Mouse (Mus musculus) stomach, embryonic 15.5 days (tissue): ENCODE measurements around the gene Rnf5. TPM values are rescaled to one million over a fixed set of nuclear protein-coding genes. Genes with fewer than 3 reads are reported as not detected.

Source experiments
- ATAC-seq: fragments of 200-750 bp; cut with Nextera tagmentation; 2 replicates; pipeline ENCODE4 v1.8.0; 2017; ENCODE audit warnings: low read depth, moderate number of reproducible peaks, moderate TSS enrichment; ENCODE audit not compliant: insufficient read depth, low FRiP score
- H3K27ac ChIP-seq: fragments of 300-500 bp; sonication (generic); 2 replicates; pipeline ENCODE4 v1.5.1; 2015; ENCODE audit warnings: mild to moderate bottlenecking, inconsistent platforms
- H3K27me3 ChIP-seq: fragments of 300-500 bp; sonication (generic); replicated peaks from 2 replicates; pipeline ENCODE4 v1.6.1; 2015; ENCODE audit warnings: inconsistent platforms
- H3K36me3 ChIP-seq: fragments of 300-500 bp; sonication (generic); 2 replicates; pipeline ENCODE4 v1.6.1; 2015; ENCODE audit warnings: inconsistent platforms
- H3K4me1 ChIP-seq: fragments of 300-500 bp; sonication (generic); 2 replicates; pipeline ENCODE4 v1.6.1; 2015; ENCODE audit warnings: inconsistent platforms
- H3K4me2 ChIP-seq: fragments of 300-500 bp; sonication (generic); 2 replicates; pipeline ENCODE4 v1.6.1; 2015; ENCODE audit warnings: mild to moderate bottlenecking, inconsistent platforms
- H3K4me3 ChIP-seq: fragments of 300-500 bp; sonication (generic); replicated peaks from 2 replicates; pipeline ENCODE4 v1.5.1; 2015; ENCODE audit warnings: inconsistent platforms
- H3K9ac ChIP-seq: fragments of 300-500 bp; sonication (generic); 2 replicates; pipeline ENCODE4 v1.6.1; 2015; ENCODE audit warnings: inconsistent platforms
- H3K9me3 ChIP-seq: fragments of 300-500 bp; sonication (generic); 2 replicates; pipeline ENCODE4 v1.6.1; 2016; ENCODE audit warnings: inconsistent platforms
- WGBS: fragments of 180-500 bp; shearing (Covaris S2); methylation state at CpG from one replicate; pipeline ENCODE4 v1.1.7; 2015; 5-methylcytosine and 5-hydroxymethylcytosine counted together
- polyA plus RNA-seq: library from polyadenylated mRNA; unstranded; fragments of >200 nt; fragmentation: Nextera tagmentation; extraction: Ambion mirVana; gene quantifications from 2 replicates; pipeline ENCODE4 v1.2.1, GENCODE M21; 2015

The Rnf5 gene
- polyA plus RNA-seq, 1 experiment from 2014 or later: 130 TPM

- no peak overlapping the region for H3K9ac ChIP-seq
- H3K4me2 ChIP-seq: peak overlapping the region; percentile 96
- H3K9me3 ChIP-seq: no peaks in the 10 kb centered on the region
- peaks cover 26% of the 10 kb centered on the region for H3K27me3 ChIP-seq
- no peak for ATAC-seq
- H3K4me3 ChIP-seq: peak overlapping the region; percentile 77
- no peak overlapping the region for H3K27ac ChIP-seq
- H3K36me3 ChIP-seq: 0 out of 2 replicates have a peak, but pooled peaks cover 2% of the 10 kb centered on the region
- WGBS: 27% methylated on average over 12 of the region's 12 CpGs
- peaks cover 50% of the 10 kb centered on the region for H3K4me1 ChIP-seq
Measured at GRCm38 (mm10) chr17:34629796-34630603, 26.5 kb upstream of the Rnf5 start.

- Histone ChIP-seq H3K9me3 (no peaks in the 10 kb centered on the region), H3K27ac (peak within 1 kb of the TSS; percentile 95), H3K4me2 (peak within 1 kb of the TSS; percentile 96), H3K4me1 (peaks cover 50% of the 10 kb centered on the region), H3K9ac (peak within 1 kb of the TSS; percentile 62; the same call in 1 of the 2 replicates), H3K4me3 (peak within 1 kb of the TSS; percentile 77), H3K36me3 (0 out of 2 replicates have a peak, but pooled peaks cover 2% of the 10 kb centered on the region), H3K27me3 (peaks cover 26% of the 10 kb centered on the region)
- 11% methylated on average over 16 of the region's 16 CpGs for WGBS
- no peak for ATAC-seq
Measured at GRCm38 (mm10) chr17:34629221-34629751, 25.8 kb upstream of the Rnf5 start, which contains the start of gene Prrt1. Prrt1 (plus strand) TSS chr17:34629533.

DNA sequence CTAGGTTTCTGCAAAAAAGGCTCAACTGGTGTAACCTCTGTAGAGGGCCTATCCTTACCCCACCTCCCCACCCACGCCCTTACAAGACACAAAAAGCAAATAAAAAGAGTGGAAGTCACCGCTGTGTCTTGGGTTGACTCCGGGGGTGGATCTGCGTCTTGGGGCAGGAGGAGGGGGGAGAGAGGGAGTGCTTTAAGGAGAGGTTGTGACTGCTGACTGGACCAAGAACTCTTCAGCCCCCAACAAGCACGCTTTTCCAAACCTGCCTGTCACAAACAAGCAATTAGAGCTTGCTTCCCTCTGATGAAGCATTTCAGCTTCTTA, 25.1 kb upstream of the Rnf5 start:
- Histone ChIP-seq H3K4me3 (peak overlapping the region; percentile 77), H3K9ac (no peak overlapping the region), H3K9me3 (no peaks in the 10 kb centered on the region), H3K27ac (peak overlapping the region; percentile 95), H3K4me1 (peaks cover 50% of the 10 kb centered on the region), H3K27me3 (peaks cover 26% of the 10 kb centered on the region), H3K4me2 (peak overlapping the region; percentile 96), H3K36me3 (0 out of 2 replicates have a peak, but pooled peaks cover 2% of the 10 kb centered on the region)
- WGBS: 30% methylated on average over 5 of the region's 5 CpGs
- ATAC-seq: no peak

GRCm38 (mm10) chr17:34627943-34628643, 24.6 kb upstream of the Rnf5 start, which contains the start of gene Ppt2:
Ppt2 (minus strand) TSS chr17:34628510.
- peak within 1 kb of the TSS; percentile 62 for H3K9ac ChIP-seq
- WGBS: 4% methylated on average over 29 of the region's 29 CpGs
- ATAC-seq: no peak
- peak within 1 kb of the TSS; percentile 96 for H3K4me2 ChIP-seq
- no peaks in the 10 kb centered on the region for H3K9me3 ChIP-seq
- H3K27me3 ChIP-seq: peaks cover 26% of the 10 kb centered on the region
- peak within 1 kb of the TSS; percentile 77 for H3K4me3 ChIP-seq
- peak within 1 kb of the TSS; percentile 95 for H3K27ac ChIP-seq
- H3K36me3 ChIP-seq: 0 out of 2 replicates have a peak, but pooled peaks cover 2% of the 10 kb centered on the region
- H3K4me1 ChIP-seq: peaks cover 50% of the 10 kb centered on the region

GRCm38 (mm10) chr17:34627093-34627942, 23.8 kb upstream of the Rnf5 start:
- Histone ChIP-seq H3K27ac (peak overlapping the region; percentile 95), H3K9me3 (no peaks in the 10 kb centered on the region), H3K27me3 (peaks cover 26% of the 10 kb centered on the region), H3K4me1 (peaks cover 49% of the 10 kb centered on the region), H3K4me3 (peak overlapping the region; percentile 77), H3K36me3 (peaks cover 6% of the 10 kb centered on the region; the same call in 1 of the 2 replicates), H3K4me2 (peak overlapping the region; percentile 96), H3K9ac (peak overlapping the region; percentile 65)
- peak; percentile 82 for ATAC-seq
- 1% methylated on average over 39 of the region's 45 CpGs for WGBS

DNA sequence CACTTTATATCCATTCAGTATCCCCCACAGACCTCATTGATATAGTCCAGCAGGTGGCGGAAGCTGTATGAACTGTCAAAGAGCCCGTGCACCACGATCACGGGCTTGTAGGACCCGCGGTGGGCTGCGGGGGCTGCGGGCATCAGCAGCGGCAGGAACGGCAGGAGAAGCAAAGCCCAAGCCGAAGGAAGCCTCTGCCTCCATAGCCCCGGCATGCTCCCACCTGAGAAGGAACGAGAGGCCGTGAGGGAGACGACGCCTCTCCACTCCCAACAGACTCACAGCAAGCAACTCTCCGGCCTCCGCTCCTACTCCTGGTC, 23.2 kb upstream of the Rnf5 start:
- Histone ChIP-seq H3K4me3 (peak overlapping the region; percentile 77), H3K27ac (peak overlapping the region; percentile 95), H3K4me1 (peaks cover 43% of the 10 kb centered on the region), H3K36me3 (peaks cover 10% of the 10 kb centered on the region), H3K9ac (peak overlapping the region; percentile 65), H3K9me3 (no peaks in the 10 kb centered on the region), H3K4me2 (peak overlapping the region; percentile 96), H3K27me3 (peaks cover 22% of the 10 kb centered on the region)
- 0% methylated on average over 18 of the region's 18 CpGs for WGBS
- no peak for ATAC-seq

DNA sequence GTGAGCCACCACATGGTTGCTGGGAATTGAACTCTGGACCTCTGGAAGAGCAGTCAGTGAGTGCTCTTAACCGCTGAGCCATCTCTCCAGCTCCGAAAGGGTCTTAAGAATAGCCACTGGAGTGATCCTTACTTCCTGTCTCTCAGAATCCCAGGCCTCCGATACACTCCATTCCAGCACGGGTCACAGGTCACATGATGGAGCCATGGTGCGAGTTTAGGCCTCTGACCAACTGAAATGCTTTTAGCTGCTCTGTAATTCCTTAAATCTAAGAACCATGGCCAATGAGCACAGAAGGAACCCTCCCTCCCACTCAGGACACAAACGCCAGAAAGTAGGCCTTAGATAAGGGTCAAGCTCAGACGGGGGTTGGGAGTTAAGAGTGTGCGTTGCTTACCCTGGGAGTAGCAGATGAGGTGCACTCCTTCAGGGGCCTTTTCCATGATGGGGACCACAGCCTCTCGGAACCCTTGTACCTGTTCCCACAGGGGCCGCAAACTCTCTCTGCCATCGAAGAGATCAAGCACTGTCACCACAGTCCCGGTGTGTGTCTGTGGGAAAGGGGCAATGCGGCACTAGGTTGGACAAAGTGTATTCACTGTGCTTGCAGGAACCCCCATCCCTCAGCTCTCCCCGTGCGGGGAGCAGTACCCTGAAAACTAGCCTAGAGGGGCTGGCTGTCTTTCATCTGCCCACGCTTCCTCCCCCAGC, 22.7 kb upstream of the Rnf5 start:
- Histone ChIP-seq H3K9ac (peak overlapping the region; percentile 65; the same call in 1 of the 2 replicates), H3K4me3 (peak overlapping the region; percentile 77), H3K4me2 (peak overlapping the region; percentile 96), H3K9me3 (no peaks in the 10 kb centered on the region), H3K27me3 (peaks cover 17% of the 10 kb centered on the region), H3K36me3 (peaks cover 11% of the 10 kb centered on the region), H3K4me1 (peaks cover 38% of the 10 kb centered on the region), H3K27ac (peak overlapping the region; percentile 95)
- no peak for ATAC-seq
- 44% methylated on average over 16 of the region's 16 CpGs for WGBS

GRCm38 (mm10) chr17:34624981-34625380, 21.5 kb upstream of the Rnf5 start:
- no peak overlapping the region for H3K27ac ChIP-seq
- 86% methylated on average over 3 of the region's 3 CpGs for WGBS
- H3K27me3 ChIP-seq: peaks cover 5% of the 10 kb centered on the region; the same call in 1 of the 2 replicates
- H3K36me3 ChIP-seq: peaks cover 11% of the 10 kb centered on the region
- no peaks in the 10 kb centered on the region for H3K9me3 ChIP-seq
- peaks cover 26% of the 10 kb centered on the region for H3K4me1 ChIP-seq
- no peak for ATAC-seq
- H3K4me2 ChIP-seq: no peak overlapping the region
- H3K9ac ChIP-seq: no peak overlapping the region
- H3K4me3 ChIP-seq: no peak overlapping the region

DNA sequence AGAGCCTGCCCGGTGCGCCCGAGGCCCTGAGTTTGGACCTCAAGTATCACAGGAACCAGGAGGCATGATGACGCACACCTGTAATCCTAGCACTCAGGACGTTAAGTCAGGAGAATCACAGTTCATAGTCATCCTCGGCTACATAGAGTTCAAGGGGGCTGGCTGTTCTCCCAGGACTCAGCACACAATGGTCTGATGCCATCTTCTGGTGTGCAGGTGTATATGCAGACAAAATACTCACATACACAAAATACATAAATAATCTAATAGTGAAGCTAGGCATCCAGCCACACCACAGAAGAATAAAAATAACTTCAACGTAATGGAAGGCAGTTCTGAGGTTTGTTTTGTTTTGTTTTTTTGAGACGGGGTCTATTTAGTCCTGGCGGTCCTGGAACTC, 19.7 kb upstream of the Rnf5 start:
- H3K4me2 ChIP-seq: no peak overlapping the region
- ATAC-seq: no peak
- peaks cover 11% of the 10 kb centered on the region for H3K36me3 ChIP-seq
- H3K27ac ChIP-seq: no peak overlapping the region
- H3K27me3 ChIP-seq: no peaks in the 10 kb centered on the region
- no peak overlapping the region for H3K9ac ChIP-seq
- 85% methylated on average over 9 of the region's 9 CpGs for WGBS
- peaks cover 12% of the 10 kb centered on the region for H3K4me1 ChIP-seq
- no peak overlapping the region for H3K4me3 ChIP-seq
- no peaks in the 10 kb centered on the region for H3K9me3 ChIP-seq

DNA sequence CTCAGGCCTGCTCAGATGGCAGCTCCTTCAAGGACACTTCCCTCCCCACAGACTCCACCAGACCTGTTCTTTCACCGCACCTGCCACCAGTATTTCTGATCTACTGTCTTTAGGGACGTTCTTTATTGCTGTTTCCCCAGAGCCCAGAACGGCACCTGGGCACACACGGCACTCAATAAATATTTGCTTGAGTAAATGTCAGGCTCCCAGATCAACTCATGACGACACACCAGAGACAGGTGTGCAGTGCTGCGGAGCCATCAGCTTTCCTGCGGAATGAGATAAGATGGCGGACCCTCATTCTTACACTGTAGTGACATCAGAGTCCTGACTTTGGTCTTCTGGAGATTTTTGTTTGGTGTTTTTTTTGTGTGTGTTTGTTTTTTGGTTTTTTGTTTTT, 17.5 kb upstream of the Rnf5 start:
- Histone ChIP-seq H3K9me3 (no peaks in the 10 kb centered on the region), H3K36me3 (peaks cover 21% of the 10 kb centered on the region)
- no peak for ATAC-seq

DNA sequence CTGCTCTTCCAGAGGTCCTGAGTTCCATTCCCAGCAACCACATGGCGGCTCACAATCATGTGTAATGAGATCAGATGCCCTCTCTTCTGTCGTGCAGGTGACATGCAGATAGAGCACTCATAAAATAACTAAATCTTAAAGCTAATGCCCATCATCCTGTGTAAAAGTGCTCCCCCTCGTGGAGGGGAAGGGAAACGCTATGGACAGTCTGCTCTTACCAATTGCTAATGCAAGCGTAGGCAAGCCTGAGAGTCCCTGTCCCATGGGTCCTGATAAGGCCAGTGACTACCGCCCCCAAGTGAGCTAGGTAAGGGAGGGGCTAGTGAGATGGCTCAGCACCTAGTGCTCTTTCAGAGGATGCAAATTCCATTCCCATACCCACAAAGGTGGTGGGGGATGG, 15.5 kb upstream of the Rnf5 start:
- WGBS: 15% methylated on average over 6 of the region's 6 CpGs
- Histone ChIP-seq H3K4me1 (no peaks in the 10 kb centered on the region), H3K4me2 (no peak overlapping the region), H3K27ac (no peak overlapping the region), H3K36me3 (peaks cover 26% of the 10 kb centered on the region), H3K9me3 (no peaks in the 10 kb centered on the region), H3K4me3 (no peak overlapping the region), H3K27me3 (no peaks in the 10 kb centered on the region), H3K9ac (no peak overlapping the region)
- no peak; the same call in 1 of the 2 replicates for ATAC-seq

More for the DNA sequence above, 17.5 kb upstream of the Rnf5 start:
- Histone ChIP-seq H3K4me3 (no peak overlapping the region), H3K27me3 (no peaks in the 10 kb centered on the region), H3K4me2 (no peak overlapping the region), H3K9ac (no peak overlapping the region), H3K27ac (no peak overlapping the region), H3K4me1 (peaks cover 2% of the 10 kb centered on the region)
- 72% methylated on average over 8 of the region's 8 CpGs for WGBS
